Mouse (Mus musculus) forebrain, postnatal 0 days (tissue): ENCODE data around the gene Decr2. TPM values are rescaled to one million over a fixed set of nuclear protein-coding genes. Genes with fewer than 3 reads are reported as not detected.

Experiments
- ATAC-seq: fragments of 200-750 bp; cut with Nextera tagmentation; 2 replicates; pipeline ENCODE4 v1.8.0; 2017; ENCODE audit warnings: mild to moderate bottlenecking, moderate library complexity
- DNase-seq: peaks from one replicate; pipeline ENCODE4 v3.0.0-alpha.2; 2015
- H3K27ac ChIP-seq: fragments of 300-500 bp; sonication (generic); 2 replicates; pipeline ENCODE4 v1.5.1; 2014; ENCODE audit warnings: low read depth, mild to moderate bottlenecking, antibody characterized with exemption, low read length, moderate library complexity, mixed read lengths
- H3K27me3 ChIP-seq: fragments of 300-500 bp; sonication (generic); 2 replicates; pipeline ENCODE4 v1.6.1; 2014; ENCODE audit warnings: mild to moderate bottlenecking, low read length, mixed read lengths; ENCODE audit not compliant: insufficient read depth
- H3K36me3 ChIP-seq: fragments of 300-500 bp; sonication (generic); 2 replicates; pipeline ENCODE4 v1.6.1; 2014; ENCODE audit warnings: mild to moderate bottlenecking, moderate library complexity; ENCODE audit not compliant: insufficient read depth
- H3K4me1 ChIP-seq: fragments of 300-500 bp; sonication (generic); 2 replicates; pipeline ENCODE4 v1.6.1; 2014; ENCODE audit warnings: antibody characterized with exemption; ENCODE audit not compliant: insufficient read depth
- H3K4me2 ChIP-seq: fragments of 300-500 bp; sonication (generic); 2 replicates; pipeline ENCODE4 v1.6.1; 2014; ENCODE audit warnings: low read depth, mild to moderate bottlenecking, moderate library complexity
- H3K4me3 ChIP-seq: fragments of 300-500 bp; sonication (generic); 2 replicates; pipeline ENCODE4 v1.5.1; 2014; ENCODE audit warnings: low read depth, low read length, mixed read lengths
- H3K9ac ChIP-seq: fragments of 300-500 bp; sonication (generic); 2 replicates; pipeline ENCODE4 v1.6.1; 2014; ENCODE audit warnings: mild to moderate bottlenecking
- H3K9me3 ChIP-seq: fragments of 300-500 bp; sonication (generic); 2 replicates; pipeline ENCODE4 v1.6.1; 2016; ENCODE audit warnings: low read length
- CTCF ChIP-seq: sonication (generic); IDR thresholded peaks from 2 replicates; pipeline ENCODE4 v1.5.1; 2016; ENCODE audit warnings: antibody characterized with exemption, control low read depth, low read depth
- WGBS: fragments of 180-500 bp; shearing (Covaris S2); extraction: QIAGEN DNeasy Blood & Tissue Kit; methylation state at CpG from one replicate; pipeline ENCODE4 v1.1.7; 2014; 5-methylcytosine and 5-hydroxymethylcytosine counted together
- polyA plus RNA-seq: library from polyadenylated mRNA; unstranded; fragments of >200 nt; fragmentation: Nextera tagmentation; extraction: Ambion mirVana; gene quantifications from 2 replicates; pipeline ENCODE4 v1.2.1, GENCODE M21; 2015
- total RNA-seq: library from RNA; depleted of rRNA; stranded (reverse); fragments of >200 nt; gene quantifications from 2 replicates; pipeline ENCODE4 v1.2.3, GENCODE M21; 2014

Decr2 gene
- total and polyA plus RNA-seq, 2 experiments from 2014 or later = 32.7 to 35.3 TPM

- Histone ChIP-seq H3K27ac (no peak overlapping the region), H3K27me3 (no peaks in the 10 kb centered on the region), H3K9me3 (no peaks in the 10 kb centered on the region), H3K4me2 (no peak overlapping the region), H3K36me3 (no peaks in the 10 kb centered on the region), H3K4me1 (no peaks in the 10 kb centered on the region), H3K4me3 (no peak overlapping the region), H3K9ac (no peak overlapping the region)
- DNase-seq (no peak), ATAC-seq (no peak)
- 65% methylated on average over 3 of the region's 3 CpGs for WGBS
- TF ChIP-seq CTCF = no peak
Measured at GRCm38 (mm10) chr17:26075246-26075645, 14.9 kb downstream of the Decr2 start.

- ATAC-seq = no peak
- no peak for TF ChIP-seq CTCF
- 34% methylated on average over 6 of the region's 6 CpGs for WGBS
- DNase-seq = no peak
- Histone ChIP-seq H3K36me3 (peaks cover 2% of the 10 kb centered on the region; the same call in 1 of the 2 replicates), H3K9ac (no peak overlapping the region; the same call in 1 of the 2 replicates), H3K27ac (no peak overlapping the region), H3K4me3 (peak overlapping the region; percentile 87; the same call in 1 of the 2 replicates), H3K27me3 (no peaks in the 10 kb centered on the region), H3K9me3 (no peaks in the 10 kb centered on the region), H3K4me2 (peak overlapping the region; percentile 99), H3K4me1 (peaks cover 22% of the 10 kb centered on the region)
Measured at GRCm38 (mm10) chr17:26070136-26070535, 20.0 kb downstream of the Decr2 start.

DNA sequence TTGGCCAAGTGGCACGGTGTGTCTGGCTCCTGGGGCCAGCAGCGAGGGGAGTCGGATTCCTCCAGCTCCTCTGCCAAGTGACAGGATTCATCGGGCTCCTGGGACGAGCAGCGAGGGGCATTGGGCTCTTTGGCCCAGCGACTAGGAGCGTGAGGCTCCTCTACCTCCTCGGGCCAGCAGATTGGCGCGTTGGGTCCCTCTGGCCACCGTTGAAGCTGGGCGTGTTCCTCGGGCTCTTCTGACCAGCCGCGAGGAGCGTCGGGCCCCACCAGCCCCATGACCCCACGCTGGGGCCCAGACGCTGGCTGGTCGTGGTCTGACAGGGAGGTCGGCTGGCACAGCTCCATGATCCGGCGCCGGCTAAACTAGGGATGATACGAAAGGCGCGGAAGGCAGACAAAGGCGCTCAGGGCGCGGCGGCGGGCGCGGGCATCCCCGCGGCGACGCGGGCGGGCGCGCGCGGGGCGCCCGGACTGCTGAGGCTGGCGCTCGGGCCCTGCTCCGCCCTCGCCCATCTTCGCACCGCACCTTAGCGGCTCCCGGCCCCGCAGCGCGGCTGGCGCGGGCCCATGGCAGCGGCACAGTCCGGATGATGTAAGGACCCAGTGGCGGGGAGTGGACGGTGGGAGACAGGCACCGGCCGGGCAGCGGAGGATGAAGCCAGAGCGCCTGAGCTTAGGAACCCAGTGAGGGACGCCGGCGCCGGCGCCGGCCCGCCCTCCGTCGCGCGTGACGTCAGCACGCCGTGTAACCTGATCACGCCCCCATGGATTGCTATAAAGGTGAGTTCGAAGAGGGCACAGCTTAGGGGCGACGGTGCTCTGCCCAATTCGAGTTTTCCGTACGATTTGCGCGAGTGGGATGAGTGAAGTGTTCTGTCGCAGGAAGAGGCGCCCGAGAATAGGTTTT lies 21.1 kb downstream of the Decr2 start, which contains the start of gene Rab11fip3:
Gene Rab11fip3 (minus strand): TSS at position 725 of the 909 bp plus-strand sequence.
- 1% methylated on average over 92 of the region's 94 CpGs for WGBS
- ATAC-seq = peak; percentile 97
- TF ChIP-seq CTCF = no peak
- Histone ChIP-seq H3K4me1 (peaks cover 30% of the 10 kb centered on the region), H3K9ac (peak within 1 kb of the TSS; percentile 96), H3K27ac (peak within 1 kb of the TSS; percentile 95), H3K4me2 (peak within 1 kb of the TSS; percentile 99), H3K9me3 (no peaks in the 10 kb centered on the region), H3K36me3 (peaks cover 12% of the 10 kb centered on the region; the same call in 1 of the 2 replicates), H3K27me3 (no peaks in the 10 kb centered on the region), H3K4me3 (peak within 1 kb of the TSS; percentile 87)
- DNase-seq = peak; percentile 95

GRCm38 (mm10) chr17:26068024-26068830 lies 21.9 kb downstream of the Decr2 start:
- Histone ChIP-seq H3K27ac (peak overlapping the region; percentile 95), H3K36me3 (peaks cover 16% of the 10 kb centered on the region; the same call in 1 of the 2 replicates), H3K27me3 (no peaks in the 10 kb centered on the region), H3K4me3 (peak overlapping the region; percentile 87), H3K4me1 (peaks cover 30% of the 10 kb centered on the region), H3K4me2 (peak overlapping the region; percentile 99), H3K9me3 (no peaks in the 10 kb centered on the region), H3K9ac (peak overlapping the region; percentile 96)
- WGBS = 2% methylated on average over 44 of the region's 44 CpGs
- no peak for TF ChIP-seq CTCF
- ATAC-seq (no peak; the same call in 1 of the 2 replicates), DNase-seq (peak; percentile 38)

DNA sequence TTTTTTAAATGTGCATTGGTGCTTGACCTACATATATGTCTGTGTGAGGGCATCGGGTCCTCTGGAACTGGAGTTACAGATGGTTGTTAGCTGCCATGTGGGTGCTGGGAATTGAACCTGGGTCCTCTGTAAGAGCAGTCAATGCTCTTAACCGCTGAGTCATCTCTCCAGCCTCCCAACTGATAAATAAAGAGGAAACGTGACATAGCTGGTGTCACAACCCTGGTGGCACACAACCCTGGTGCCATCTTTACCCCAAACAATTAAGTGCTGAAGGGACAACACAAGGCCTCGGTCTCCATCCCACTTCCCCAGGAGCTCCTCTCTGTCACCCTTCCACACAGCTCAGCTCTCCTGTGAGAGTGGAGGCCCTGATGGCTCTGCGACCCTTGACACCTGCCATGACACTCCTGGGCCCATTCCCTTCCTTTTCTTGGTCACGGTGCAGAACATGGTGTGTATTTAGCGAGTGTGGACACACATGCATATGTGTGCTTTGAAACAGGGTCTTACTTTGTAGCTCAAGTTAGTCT lies 23.6 kb downstream of the Decr2 start:
- TF ChIP-seq CTCF = no peak
- Histone ChIP-seq H3K36me3 (peaks cover 16% of the 10 kb centered on the region; the same call in 1 of the 2 replicates), H3K27me3 (no peaks in the 10 kb centered on the region), H3K9me3 (no peaks in the 10 kb centered on the region), H3K9ac (no peak overlapping the region), H3K4me2 (peak overlapping the region; percentile 99), H3K4me1 (peaks cover 30% of the 10 kb centered on the region), H3K4me3 (peak overlapping the region; percentile 87), H3K27ac (no peak overlapping the region)
- DNase-seq (no peak), ATAC-seq (no peak)
- 86% methylated on average over 7 of the region's 7 CpGs for WGBS

DNA sequence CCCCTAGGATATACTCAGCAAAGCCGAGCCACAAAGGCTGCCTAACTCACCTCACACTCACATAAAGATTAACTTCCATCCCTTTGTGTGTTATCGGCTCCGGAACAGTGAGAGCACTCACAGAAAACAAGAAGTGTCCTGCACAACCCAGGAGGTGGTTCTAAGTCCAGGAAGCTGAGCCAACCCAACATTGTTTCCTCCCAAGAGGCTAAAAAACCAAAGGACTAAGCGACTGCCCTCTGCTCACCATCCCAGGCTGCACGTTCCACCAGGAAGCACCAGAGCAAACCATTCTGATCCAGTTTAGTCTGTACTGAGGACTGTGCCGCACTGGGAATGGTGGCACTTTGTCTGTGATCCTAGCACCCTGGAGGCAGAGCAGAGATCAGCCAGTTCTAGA lies 25.2 kb downstream of the Decr2 start:
- H3K27ac ChIP-seq = no peak overlapping the region
- H3K4me1 ChIP-seq = peaks cover 26% of the 10 kb centered on the region
- no peak overlapping the region for H3K9ac ChIP-seq
- WGBS = 74% methylated on average over 6 of the region's 6 CpGs
- TF ChIP-seq CTCF = no peak
- H3K9me3 ChIP-seq = no peaks in the 10 kb centered on the region
- H3K4me3 ChIP-seq = no peak overlapping the region; the same call in 1 of the 2 replicates
- no peaks in the 10 kb centered on the region for H3K27me3 ChIP-seq
- ATAC-seq (no peak), DNase-seq (no peak)
- peaks cover 18% of the 10 kb centered on the region; the same call in 1 of the 2 replicates for H3K36me3 ChIP-seq
- peak overlapping the region; percentile 22 for H3K4me2 ChIP-seq
